Mouse (Mus musculus): ENCODE measurements around the gene Cyld. TPM values are rescaled to one million over a fixed set of nuclear protein-coding genes. Genes with fewer than 3 reads are reported as not detected.
"Not testable (repeated sequence)": the region's sequence is repeated elsewhere in the genome, so short reads cannot be mapped to it uniquely, and the experiment has no call there.

The Cyld gene
- total RNA-seq, 2 experiments from 2014 or later, result 25.4 to 31.5 TPM

- intact Hi-C loops (cut with DNase I), result no loop called here
- DNase-seq, result no peak
Observed at GRCm38 (mm10) chr8:88780142-88780541, 83.3 kb downstream of the Cyld start.

- no peak for DNase-seq
- intact Hi-C loops (cut with DNase I), result no loop called here
Observed at GRCm38 (mm10) chr8:88781283-88781682, 84.5 kb downstream of the Cyld start.

GRCm38 (mm10) chr8:88783722-88784121 is 86.9 kb downstream of the Cyld start:
- intact Hi-C loops (cut with DNase I), result no loop called here
- no peak for DNase-seq

- intact Hi-C loops (cut with DNase I); DNase-seq: not testable (repeated sequence)
Observed at GRCm38 (mm10) chr8:88788335-88788734, 91.5 kb downstream of the Cyld start.

DNA sequence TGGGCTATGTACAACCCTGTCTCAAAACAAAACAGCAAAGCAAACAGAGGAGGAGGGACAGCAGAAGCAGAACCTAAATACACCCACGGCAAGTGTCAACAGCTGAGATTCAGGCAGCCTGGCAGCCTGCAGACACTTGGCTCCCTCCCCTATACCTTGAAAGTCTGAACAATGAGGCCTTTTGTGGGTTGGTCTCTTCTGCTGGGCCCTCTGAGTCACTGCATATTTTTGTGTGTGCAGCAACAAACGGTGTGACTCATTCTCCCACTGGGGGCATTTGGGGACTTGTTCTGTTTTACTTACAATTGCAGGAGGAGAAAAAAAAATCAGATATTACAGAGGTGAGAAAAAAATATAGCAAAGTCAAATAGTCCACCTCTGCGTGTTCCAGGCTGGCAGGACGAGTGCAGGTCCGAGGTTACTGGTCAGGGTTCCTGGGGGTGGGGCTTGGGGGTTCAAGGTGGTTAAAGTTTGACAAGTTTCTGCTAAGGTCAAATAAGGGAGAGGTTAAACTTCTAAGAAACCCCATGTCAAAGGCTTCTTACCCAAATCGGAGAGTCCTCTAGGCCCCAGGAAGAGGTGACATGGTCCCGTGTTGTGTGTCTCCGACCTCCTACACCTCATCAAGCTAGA is 96.0 kb downstream of the Cyld start:
- intact Hi-C loops (cut with DNase I), result no loop called here
- DNase-seq, result peak; percentile 2 to 4

- DNase-seq, result no peak
- intact Hi-C loops (cut with DNase I), result no loop called here
Observed at GRCm38 (mm10) chr8:88793324-88793722, 96.5 kb downstream of the Cyld start.

- intact Hi-C loops (cut with DNase I), result no loop called here
- DNase-seq, result no peak
Observed at GRCm38 (mm10) chr8:88793746-88794614, 97.2 kb downstream of the Cyld start.

DNA sequence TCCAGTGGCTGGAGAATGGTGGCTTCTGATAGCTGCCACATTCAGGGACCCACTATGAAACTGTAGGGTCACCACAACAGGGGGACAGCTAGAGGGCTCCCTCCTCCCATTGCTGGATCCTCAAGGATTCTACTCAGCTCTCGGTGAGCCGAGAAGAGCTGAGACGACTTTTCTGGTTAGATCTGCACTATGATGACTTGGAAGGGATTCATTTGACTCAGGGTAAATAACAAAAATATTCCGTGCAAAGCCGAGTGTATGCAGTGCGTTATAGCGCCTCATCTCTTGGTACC is 97.7 kb downstream of the Cyld start:
- intact Hi-C loops (cut with DNase I), result no loop called here
- no peak for DNase-seq

GRCm38 (mm10) chr8:88795896-88796295 is 99.1 kb downstream of the Cyld start:
- intact Hi-C loops (cut with DNase I), result no loop called here

GRCm38 (mm10) chr8:88796651-88797050 is 99.8 kb downstream of the Cyld start:
- intact Hi-C loops (cut with DNase I), result no loop called here
- no peak for DNase-seq

More at GRCm38 (mm10) chr8:88795896-88796295, 99.1 kb downstream of the Cyld start:
- DNase-seq, result no peak

Other genes starting within 250 kb of the Cyld start
- 1 to 10 TPM; 2.5 to 3.4 TPM for gene Nkd1, start 175.7 kb upstream of the Cyld start, total RNA-seq (2021)
- gene Snx20, start 60.9 kb upstream of the Cyld start, total RNA-seq (2021), result 1 to 10 TPM in 1 of 2 experiments, under 1 TPM in 1; 0.94 to 1.6 TPM
- gene Nod2, start 49.7 kb upstream of the Cyld start, total RNA-seq (2021), result 1 to 10 TPM; 1.1 to 1.4 TPM